Mouse (Mus musculus): ENCODE results near the gene Vars. TPM values are rescaled to one million over a fixed set of nuclear protein-coding genes. Genes with fewer than 3 reads are reported as not detected.
A peak's percentile ranks its signal among the peaks of the same experiment; 100 is the strongest.
"Not testable (repeated sequence)": the region's sequence is repeated elsewhere in the genome, so short reads cannot be mapped to it uniquely, and the experiment has no call there.

Vars gene
- total RNA-seq, 2 experiments from 2014 or later: 32.4 to 35.1 TPM

GRCm38 (mm10) chr17:35003022-35003838 is 2.4 kb downstream of the Vars start:
- no peak for DNase-seq

DNA sequence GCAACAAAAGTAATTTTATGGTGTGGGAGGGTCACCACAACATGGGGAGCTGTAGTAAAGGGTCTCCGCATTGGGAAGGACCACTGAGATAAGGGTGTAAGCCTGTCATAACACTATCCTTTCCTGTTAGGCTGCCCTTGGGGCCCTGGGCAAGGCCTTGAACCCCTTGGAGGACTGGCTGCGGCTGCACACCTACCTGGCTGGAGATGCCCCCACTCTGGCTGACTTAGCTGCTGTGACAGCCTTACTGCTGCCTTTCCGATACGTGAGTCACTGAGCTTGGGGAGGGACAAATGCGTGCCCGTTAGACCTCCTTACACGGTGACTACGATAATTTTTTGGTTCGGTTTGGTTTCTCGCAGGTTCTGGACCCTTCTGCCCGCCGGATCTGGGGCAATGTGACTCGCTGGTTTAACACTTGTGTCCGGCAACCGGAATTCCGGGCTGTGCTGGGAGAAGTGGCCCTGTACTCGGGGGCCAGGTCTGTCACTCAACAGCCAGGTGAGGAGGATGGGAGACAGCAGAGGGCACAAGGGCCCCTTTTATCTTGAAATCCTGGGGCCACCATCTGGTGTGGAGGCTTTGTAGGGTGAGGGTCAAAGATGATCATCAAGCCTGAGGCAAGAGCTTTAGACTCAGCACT is 3.4 kb downstream of the Vars start:
- DNase-seq: no peak

DNA sequence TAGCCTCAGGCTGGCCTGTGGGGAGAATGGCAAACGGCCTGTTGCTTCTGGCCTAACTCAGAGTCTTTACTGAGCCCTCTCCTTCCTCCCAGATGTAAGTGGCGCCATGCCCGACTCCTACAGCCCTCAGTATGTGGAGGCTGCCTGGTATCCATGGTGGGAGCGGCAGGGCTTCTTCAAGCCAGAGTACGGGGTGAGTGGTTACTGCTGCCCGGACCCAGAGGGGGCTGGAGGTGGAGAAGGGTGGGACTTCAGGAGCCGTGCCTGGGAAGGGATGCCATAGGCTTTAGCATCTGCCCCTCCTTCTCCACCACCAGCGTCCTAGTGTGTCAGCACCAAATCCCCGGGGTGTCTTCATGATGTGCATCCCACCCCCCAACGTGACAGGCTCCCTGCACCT is 4.4 kb downstream of the Vars start:
- DNase-seq: no peak

DNA sequence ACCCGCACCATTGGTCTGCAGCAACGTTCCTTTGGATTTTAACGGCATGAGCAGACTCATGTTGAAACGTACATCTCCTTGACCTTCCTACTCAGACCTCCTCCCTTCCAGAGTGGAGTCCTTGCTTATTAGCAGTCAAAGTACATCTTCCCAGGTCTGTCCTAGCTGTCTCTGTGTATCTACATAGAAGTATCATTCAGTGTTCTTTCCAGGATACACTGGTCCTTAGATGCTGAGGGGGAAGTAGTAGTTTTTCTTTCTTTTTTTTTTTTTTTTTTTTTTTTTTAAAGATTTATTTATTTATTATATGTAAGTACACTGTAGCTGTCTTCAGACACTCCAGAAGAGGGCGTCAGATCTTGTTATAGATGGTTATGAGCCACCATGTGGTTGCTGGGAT is 5.1 kb downstream of the Vars start:
- DNase-seq: not testable (repeated sequence)

GRCm38 (mm10) chr17:35007387-35007991 is 6.7 kb downstream of the Vars start:
- no peak for DNase-seq

DNA sequence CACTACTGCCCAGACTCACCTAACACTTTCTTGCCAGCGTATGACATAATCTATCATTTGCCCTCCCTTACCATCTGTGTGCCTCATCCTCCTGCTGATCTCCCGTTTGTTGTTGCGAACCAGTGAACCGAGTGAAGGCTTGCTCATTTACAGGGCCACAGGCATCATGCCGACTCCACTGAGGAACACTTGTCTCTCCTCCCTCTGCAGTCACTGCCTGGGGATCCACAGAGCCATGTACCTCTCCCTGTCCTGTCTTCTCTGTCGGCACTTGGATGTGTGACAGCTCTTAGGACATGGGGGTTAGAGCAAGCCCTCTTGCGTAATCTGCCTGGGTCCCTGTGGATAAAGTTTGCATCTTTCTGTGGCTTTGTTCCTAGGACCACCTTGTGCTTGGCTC is 8.8 kb downstream of the Vars start:
- no peak for DNase-seq

DNA sequence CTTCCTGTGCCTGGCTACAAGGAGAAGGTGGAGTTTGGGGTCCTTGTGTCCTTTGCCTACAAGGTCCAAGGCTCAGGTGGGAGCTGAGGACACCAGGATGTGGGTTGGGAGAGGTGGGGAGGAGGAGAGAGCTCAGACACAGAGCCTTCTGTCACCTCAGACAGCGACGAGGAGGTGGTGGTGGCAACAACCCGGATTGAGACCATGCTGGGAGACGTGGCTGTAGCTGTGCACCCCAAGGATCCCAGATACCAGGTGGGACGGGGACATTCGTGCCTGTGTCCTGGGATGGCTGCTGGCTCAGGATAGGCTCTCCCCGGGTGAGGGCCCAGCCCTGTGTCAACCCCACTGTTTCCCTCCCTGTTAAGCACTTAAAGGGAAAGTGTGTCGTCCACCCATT is 10.7 kb downstream of the Vars start:
- DNase-seq: no peak

DNA sequence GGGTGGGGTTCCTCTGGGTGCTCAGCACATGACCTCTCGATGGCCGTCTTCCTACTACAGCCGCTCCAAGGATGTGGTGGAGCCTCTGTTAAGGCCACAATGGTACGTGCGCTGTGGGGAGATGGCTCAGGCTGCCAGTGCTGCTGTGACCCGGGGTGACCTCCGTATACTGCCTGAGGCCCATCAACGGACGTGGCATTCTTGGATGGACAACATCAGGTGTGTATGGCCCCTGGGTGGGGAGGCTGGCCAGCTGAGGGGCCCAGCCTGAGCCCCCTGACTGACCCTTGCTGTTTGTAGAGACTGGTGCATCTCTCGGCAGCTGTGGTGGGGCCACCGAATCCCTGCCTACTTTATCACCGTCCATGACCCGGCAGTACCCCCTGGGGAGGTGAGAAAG is 11.6 kb downstream of the Vars start:
- no peak for DNase-seq

GRCm38 (mm10) chr17:35013221-35013620 is 12.4 kb downstream of the Vars start:
- no peak for DNase-seq

GRCm38 (mm10) chr17:35015296-35015695 is 14.5 kb downstream of the Vars start:
- no peak for DNase-seq

DNA sequence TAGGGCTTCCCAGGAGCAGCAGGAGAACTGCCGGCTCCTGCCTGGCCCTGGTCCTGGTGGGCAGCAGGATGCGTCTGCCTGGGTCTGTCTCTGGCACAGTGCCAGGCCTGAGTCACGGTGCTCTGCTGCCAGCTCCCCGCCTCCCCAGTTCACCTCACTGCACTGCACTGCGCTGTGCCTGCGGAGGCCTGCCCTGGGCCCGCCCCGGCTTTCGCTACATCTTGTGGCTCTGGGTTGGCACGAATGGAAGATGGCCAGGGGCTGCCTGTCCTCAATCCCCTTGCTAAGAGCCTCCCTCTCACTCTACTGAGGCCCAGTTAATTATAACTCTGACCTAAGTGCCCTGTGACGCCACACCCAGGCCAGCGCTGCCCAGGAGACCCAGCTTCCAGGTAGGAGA is 15.6 kb downstream of the Vars start, which contains the start of gene Vwa7:
Gene Vwa7, plus strand, starts transcription at position 204 of the 400 bp plus-strand sequence.
- peak; percentile 48 to 57 for DNase-seq

- DNase-seq: no peak
These were observed 16.3 kb downstream of the Vars start for GRCm38 (mm10) chr17:35016791-35017705.

GRCm38 (mm10) chr17:35017706-35018030 is 16.9 kb downstream of the Vars start:
- no peak for DNase-seq

GRCm38 (mm10) chr17:35018171-35018570 is 17.4 kb downstream of the Vars start:
- no peak for DNase-seq

GRCm38 (mm10) chr17:35019894-35020293 is 19.1 kb downstream of the Vars start:
- DNase-seq: no peak

GRCm38 (mm10) chr17:35020551-35020950 is 19.8 kb downstream of the Vars start:
- DNase-seq: no peak

GRCm38 (mm10) chr17:35021163-35021808 is 20.5 kb downstream of the Vars start:
- DNase-seq: peak; percentile 87 to 96

DNA sequence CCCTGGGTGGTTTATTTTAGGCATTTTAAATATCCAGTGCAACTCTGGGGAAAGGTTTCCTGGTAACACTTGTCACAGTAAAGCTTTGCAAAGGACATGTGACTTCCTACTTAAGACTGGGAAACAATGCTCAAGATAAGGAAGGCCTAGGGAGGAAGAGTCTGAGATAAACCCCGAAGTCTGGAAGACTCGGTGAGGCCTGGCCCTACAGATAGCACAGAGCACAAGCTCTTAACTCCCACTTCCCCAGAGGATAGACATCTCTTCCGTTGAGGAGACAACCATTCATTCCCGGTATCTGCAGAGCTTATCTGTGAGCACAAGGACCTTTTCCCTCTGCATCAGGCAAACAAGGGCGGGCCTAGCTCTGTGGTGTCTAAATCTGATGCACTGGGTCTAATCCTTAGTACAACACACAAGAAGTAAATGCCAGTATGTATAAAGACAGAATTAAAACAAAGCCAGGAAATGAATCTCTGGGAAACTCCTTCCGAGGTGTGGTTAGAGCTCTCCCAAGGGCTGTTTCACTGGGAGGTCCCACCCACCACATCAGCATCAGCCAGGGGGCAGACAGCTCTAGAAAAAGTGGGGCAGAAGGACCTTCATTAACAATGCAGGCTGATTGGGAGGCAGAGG is 21.2 kb downstream of the Vars start:
- DNase-seq: peak; percentile 58 to 63

DNA sequence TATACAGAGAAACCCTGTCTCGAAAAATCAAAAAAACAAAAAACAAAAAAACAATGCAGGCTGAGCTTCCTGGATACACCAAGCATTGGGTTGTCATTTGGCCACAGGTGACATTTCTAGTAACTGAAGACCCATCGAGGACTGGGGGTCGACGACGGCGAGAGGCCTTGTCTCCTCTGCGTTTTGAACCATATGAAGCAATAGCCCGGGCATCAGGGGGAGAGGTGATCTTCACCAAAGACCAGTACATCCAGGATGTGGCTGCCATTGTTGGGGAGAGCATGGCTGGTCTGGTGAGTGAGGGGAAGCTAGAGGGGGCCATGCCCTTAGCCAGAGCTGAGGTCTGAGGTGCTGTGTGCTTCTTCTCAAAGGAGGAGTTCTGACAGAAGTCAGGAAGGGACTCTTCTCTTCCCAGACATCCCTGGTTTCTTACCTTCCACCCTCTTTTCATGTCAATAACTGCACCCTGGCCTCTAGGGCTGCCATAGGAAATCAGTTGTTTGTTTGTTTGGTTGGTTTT is 21.8 kb downstream of the Vars start:
- DNase-seq: no peak

GRCm38 (mm10) chr17:35023221-35023620 is 22.4 kb downstream of the Vars start:
- DNase-seq: no peak

GRCm38 (mm10) chr17:35023756-35024155 is 23.0 kb downstream of the Vars start:
- peak in 1 of 2 experiments; percentile 47 for DNase-seq

Data from heart, adult 18-20 months (tissue).